Mouse (Mus musculus): ENCODE measurements at regions not wholly inside any gene's neighbourhood (a gene's known extent, or its start where the extent isn't known, plus 50 kb on each side); places are given as distances from the start of the nearest gene placed in this dataset.
"Not testable (repeated sequence)": the region's sequence is repeated elsewhere in the genome, so short reads cannot be mapped to it uniquely, and the experiment has no call there.

GRCm38 (mm10) chr3:133680805-133681204 lies 135.9 kb upstream of the Tet2 start:
- H3K9ac ChIP-seq (ENCODE audit: low read depth, low read length): no peak overlapping the region
- H3K27ac ChIP-seq (ENCODE audit: low read depth, low read length): no peak overlapping the region
- H3K36me3 ChIP-seq (ENCODE audit: control insufficient read depth, insufficient read depth, low read length): no peaks in the 10 kb centered on the region
- H3K4me2 ChIP-seq (ENCODE audit: low read length): no peak overlapping the region
- 85% methylated on average over 3 of the region's 3 CpGs for WGBS
- no peaks in the 10 kb centered on the region for H3K27me3 ChIP-seq (replicated peaks; ENCODE audit: control insufficient read depth, insufficient read depth, low read length)
- no peak for ATAC-seq
- no peaks in the 10 kb centered on the region for H3K9me3 ChIP-seq (ENCODE audit: control insufficient read depth, low read length)
- no peaks in the 10 kb centered on the region for H3K4me1 ChIP-seq (ENCODE audit: control insufficient read depth, insufficient read depth, low read depth, low read length)
- no peak overlapping the region for H3K4me3 ChIP-seq (ENCODE audit: low read length)

GRCm38 (mm10) chr3:133684196-133684743 lies 139.3 kb upstream of the Tet2 start:
- no peak overlapping the region for H3K4me3 ChIP-seq (ENCODE audit: low read length)
- H3K4me2 ChIP-seq (ENCODE audit: low read length): no peak overlapping the region
- H3K27ac ChIP-seq (ENCODE audit: low read depth, low read length): no peak overlapping the region
- no peaks in the 10 kb centered on the region for H3K27me3 ChIP-seq (replicated peaks; ENCODE audit: control insufficient read depth, insufficient read depth, low read length)
- H3K9me3 ChIP-seq (ENCODE audit: control insufficient read depth, low read length): 0 out of 2 replicates have a peak, but pooled peaks cover 2% of the 10 kb centered on the region
- WGBS: 87% methylated on average over 5 of the region's 5 CpGs
- H3K36me3 ChIP-seq (ENCODE audit: control insufficient read depth, insufficient read depth, low read length): no peaks in the 10 kb centered on the region
- peak; percentile 68 for ATAC-seq
- no peaks in the 10 kb centered on the region for H3K4me1 ChIP-seq (ENCODE audit: control insufficient read depth, insufficient read depth, low read depth, low read length)
- no peak overlapping the region for H3K9ac ChIP-seq (ENCODE audit: low read depth, low read length)

- WGBS: 83% methylated on average over 3 of the region's 3 CpGs
- no peak for ATAC-seq
- H3K9me3 ChIP-seq (ENCODE audit: control insufficient read depth, low read length): 0 out of 2 replicates have a peak, but pooled peaks cover 2% of the 10 kb centered on the region
Observed at GRCm38 (mm10) chr3:133684747-133685146, 139.8 kb upstream of the Tet2 start.

GRCm38 (mm10) chr3:133685393-133685792 lies 140.5 kb upstream of the Tet2 start:
- no peak overlapping the region for H3K9ac ChIP-seq (ENCODE audit: low read depth, low read length)

More at GRCm38 (mm10) chr3:133684747-133685146, 139.8 kb upstream of the Tet2 start:
- Histone ChIP-seq H3K36me3 (ENCODE audit: control insufficient read depth, insufficient read depth, low read length) (no peaks in the 10 kb centered on the region), H3K4me2 (ENCODE audit: low read length) (no peak overlapping the region), H3K4me1 (ENCODE audit: control insufficient read depth, insufficient read depth, low read depth, low read length) (no peaks in the 10 kb centered on the region), H3K27ac (ENCODE audit: low read depth, low read length) (no peak overlapping the region), H3K27me3 (replicated peaks; ENCODE audit: control insufficient read depth, insufficient read depth, low read length) (no peaks in the 10 kb centered on the region), H3K9ac (ENCODE audit: low read depth, low read length) (no peak overlapping the region), H3K4me3 (ENCODE audit: low read length) (no peak overlapping the region)

GRCm38 (mm10) chr3:133694057-133694456 lies 149.1 kb upstream of the Tet2 start:
- WGBS: 45% methylated on average over 4 of the region's 4 CpGs
- Histone ChIP-seq H3K27ac (ENCODE audit: low read depth, low read length) (no peak overlapping the region), H3K4me2 (ENCODE audit: low read length) (no peak overlapping the region)

More at GRCm38 (mm10) chr3:133685393-133685792, 140.5 kb upstream of the Tet2 start:
- 0 out of 2 replicates have a peak, but pooled peaks cover 2% of the 10 kb centered on the region for H3K9me3 ChIP-seq (ENCODE audit: control insufficient read depth, low read length)
- peak; percentile 64; the same call in 1 of the 2 replicates for ATAC-seq
- H3K36me3 ChIP-seq (ENCODE audit: control insufficient read depth, insufficient read depth, low read length): no peaks in the 10 kb centered on the region
- 45% methylated on average over 3 of the region's 3 CpGs for WGBS
- no peak overlapping the region for H3K4me2 ChIP-seq (ENCODE audit: low read length)
- H3K27ac ChIP-seq (ENCODE audit: low read depth, low read length): no peak overlapping the region
- no peaks in the 10 kb centered on the region for H3K27me3 ChIP-seq (replicated peaks; ENCODE audit: control insufficient read depth, insufficient read depth, low read length)
- no peak overlapping the region for H3K4me3 ChIP-seq (ENCODE audit: low read length)
- H3K4me1 ChIP-seq (ENCODE audit: control insufficient read depth, insufficient read depth, low read depth, low read length): no peaks in the 10 kb centered on the region

GRCm38 (mm10) chr3:133696122-133696521 lies 151.2 kb upstream of the Tet2 start:
- Histone ChIP-seq H3K4me2 (ENCODE audit: low read length) (no peak overlapping the region), H3K4me1 (ENCODE audit: control insufficient read depth, insufficient read depth, low read depth, low read length) (no peaks in the 10 kb centered on the region), H3K4me3 (ENCODE audit: low read length) (no peak overlapping the region), H3K36me3 (ENCODE audit: control insufficient read depth, insufficient read depth, low read length) (no peaks in the 10 kb centered on the region), H3K9ac (ENCODE audit: low read depth, low read length) (no peak overlapping the region), H3K27me3 (replicated peaks; ENCODE audit: control insufficient read depth, insufficient read depth, low read length) (no peaks in the 10 kb centered on the region), H3K9me3 (ENCODE audit: control insufficient read depth, low read length) (no peaks in the 10 kb centered on the region), H3K27ac (ENCODE audit: low read depth, low read length) (no peak overlapping the region)
- WGBS: 89% methylated on average over 3 of the region's 3 CpGs
- ATAC-seq: no peak

More at GRCm38 (mm10) chr3:133694057-133694456, 149.1 kb upstream of the Tet2 start:
- H3K36me3 ChIP-seq (ENCODE audit: control insufficient read depth, insufficient read depth, low read length): no peaks in the 10 kb centered on the region
- H3K9ac ChIP-seq (ENCODE audit: low read depth, low read length): no peak overlapping the region
- no peaks in the 10 kb centered on the region for H3K4me1 ChIP-seq (ENCODE audit: control insufficient read depth, insufficient read depth, low read depth, low read length)
- ATAC-seq: no peak
- H3K4me3 ChIP-seq (ENCODE audit: low read length): no peak overlapping the region
- no peaks in the 10 kb centered on the region for H3K9me3 ChIP-seq (ENCODE audit: control insufficient read depth, low read length)
- H3K27me3 ChIP-seq (replicated peaks; ENCODE audit: control insufficient read depth, insufficient read depth, low read length): no peaks in the 10 kb centered on the region

- not testable (repeated sequence) for H3K36me3 ChIP-seq (ENCODE audit: control insufficient read depth, insufficient read depth, low read length); H3K4me1 ChIP-seq (ENCODE audit: control insufficient read depth, insufficient read depth, low read depth, low read length); H3K4me2 ChIP-seq (ENCODE audit: low read length); H3K27me3 ChIP-seq (replicated peaks; ENCODE audit: control insufficient read depth, insufficient read depth, low read length); H3K4me3 ChIP-seq (ENCODE audit: low read length); H3K9me3 ChIP-seq (ENCODE audit: control insufficient read depth, low read length); ATAC-seq; H3K9ac ChIP-seq (ENCODE audit: low read depth, low read length); H3K27ac ChIP-seq (ENCODE audit: low read depth, low read length)
Observed at GRCm38 (mm10) chr3:133704849-133705248, 159.9 kb upstream of the Tet2 start.

- no peak overlapping the region for H3K4me2 ChIP-seq (ENCODE audit: low read length)
- no peak overlapping the region for H3K27ac ChIP-seq (ENCODE audit: low read depth, low read length)
- H3K9ac ChIP-seq (ENCODE audit: low read depth, low read length): no peak overlapping the region
- H3K9me3 ChIP-seq (ENCODE audit: control insufficient read depth, low read length): no peaks in the 10 kb centered on the region
- no peaks in the 10 kb centered on the region for H3K36me3 ChIP-seq (ENCODE audit: control insufficient read depth, insufficient read depth, low read length)
- no peaks in the 10 kb centered on the region for H3K27me3 ChIP-seq (replicated peaks; ENCODE audit: control insufficient read depth, insufficient read depth, low read length)
- no peak for ATAC-seq
- WGBS: 71% methylated on average over 1 of the region's 1 CpGs
- H3K4me3 ChIP-seq (ENCODE audit: low read length): no peak overlapping the region
- H3K4me1 ChIP-seq (ENCODE audit: control insufficient read depth, insufficient read depth, low read depth, low read length): no peaks in the 10 kb centered on the region
Observed at GRCm38 (mm10) chr3:133711518-133711917, 166.6 kb upstream of the Tet2 start.

GRCm38 (mm10) chr3:133722550-133723290 lies 177.8 kb upstream of the Tet2 start:
- no peak overlapping the region for H3K4me2 ChIP-seq (ENCODE audit: low read length)
- no peaks in the 10 kb centered on the region for H3K9me3 ChIP-seq (ENCODE audit: control insufficient read depth, low read length)
- H3K4me3 ChIP-seq (ENCODE audit: low read length): no peak overlapping the region
- no peaks in the 10 kb centered on the region for H3K36me3 ChIP-seq (ENCODE audit: control insufficient read depth, insufficient read depth, low read length)
- no peak overlapping the region for H3K27ac ChIP-seq (ENCODE audit: low read depth, low read length)
- no peaks in the 10 kb centered on the region for H3K4me1 ChIP-seq (ENCODE audit: control insufficient read depth, insufficient read depth, low read depth, low read length)
- WGBS: 80% methylated on average over 3 of the region's 3 CpGs
- ATAC-seq: no peak
- no peaks in the 10 kb centered on the region for H3K27me3 ChIP-seq (replicated peaks; ENCODE audit: control insufficient read depth, insufficient read depth, low read length)
- no peak overlapping the region for H3K9ac ChIP-seq (ENCODE audit: low read depth, low read length)

All from hindbrain, embryonic 16.5 days (tissue).